Mouse (Mus musculus) heart, embryonic 11.5 days (tissue): ENCODE measurements at regions not wholly inside any gene's neighbourhood (a gene's known extent, or its start where the extent isn't known, plus 50 kb on each side); places are given as distances from the start of the nearest gene placed in this dataset.

Experiments
- ATAC-seq: fragments of 200-750 bp; cut with Nextera tagmentation; replicated peaks from 2 replicates; pipeline ENCODE4 v1.8.0; 2017; ENCODE audit warnings: moderate library complexity; ENCODE audit not compliant: insufficient number of reproducible peaks, low FRiP score, low TSS enrichment
- H3K27ac ChIP-seq: fragments of 300-500 bp; sonication (generic); 2 replicates; pipeline ENCODE4 v1.5.1; 2014; ENCODE audit warnings: mild to moderate bottlenecking, low read depth, low read length
- H3K27me3 ChIP-seq: fragments of 300-500 bp; sonication (generic); 2 replicates; pipeline ENCODE4 v1.6.1; 2014; ENCODE audit warnings: mild to moderate bottlenecking, low read length, mixed read lengths; ENCODE audit not compliant: control insufficient read depth, insufficient read depth
- H3K36me3 ChIP-seq: fragments of 300-500 bp; sonication (generic); 2 replicates; pipeline ENCODE4 v1.6.1; 2014; ENCODE audit warnings: mild to moderate bottlenecking, low read length, moderate library complexity, mixed read lengths; ENCODE audit not compliant: control insufficient read depth, insufficient read depth
- H3K4me1 ChIP-seq: fragments of 300-500 bp; sonication (generic); 2 replicates; pipeline ENCODE4 v1.6.1; 2014; ENCODE audit warnings: low read length; ENCODE audit not compliant: control insufficient read depth, insufficient read depth
- H3K4me2 ChIP-seq: fragments of 300-500 bp; sonication (generic); 2 replicates; pipeline ENCODE4 v1.6.1; 2014; ENCODE audit warnings: mild to moderate bottlenecking, moderate library complexity
- H3K4me3 ChIP-seq: fragments of 300-500 bp; sonication (generic); 2 replicates; pipeline ENCODE4 v1.5.1; 2014; ENCODE audit warnings: low read depth, low read length
- H3K9ac ChIP-seq: fragments of 300-500 bp; sonication (generic); 2 replicates; pipeline ENCODE4 v1.6.1; 2014; ENCODE audit warnings: mild to moderate bottlenecking, low read depth, low read length, moderate library complexity
- H3K9me3 ChIP-seq: fragments of 300-500 bp; sonication (generic); replicated peaks from 2 replicates; pipeline ENCODE4 v1.6.1; 2016; ENCODE audit warnings: low read length; ENCODE audit not compliant: control insufficient read depth
- WGBS: fragments of 180-500 bp; shearing (Covaris S2); extraction: QIAGEN DNeasy Blood & Tissue Kit; methylation state at CpG from one replicate; pipeline ENCODE4 v1.1.7; 2014; ENCODE audit not compliant: insufficient replicate concordance; 5-methylcytosine and 5-hydroxymethylcytosine counted together

GRCm38 (mm10) chr12:58653222-58653621, 358.6 kb downstream of the Sec23a start:
- no peaks in the 10 kb centered on the region for H3K4me1 ChIP-seq
- no peaks in the 10 kb centered on the region for H3K36me3 ChIP-seq
- WGBS, result 73% methylated on average over 6 of the region's 6 CpGs
- H3K27ac ChIP-seq, result no peak overlapping the region
- H3K4me3 ChIP-seq, result no peak overlapping the region
- no peaks in the 10 kb centered on the region for H3K27me3 ChIP-seq
- no peak overlapping the region for H3K4me2 ChIP-seq
- ATAC-seq, result no peak
- no peak overlapping the region for H3K9ac ChIP-seq
- no peaks in the 10 kb centered on the region for H3K9me3 ChIP-seq

DNA sequence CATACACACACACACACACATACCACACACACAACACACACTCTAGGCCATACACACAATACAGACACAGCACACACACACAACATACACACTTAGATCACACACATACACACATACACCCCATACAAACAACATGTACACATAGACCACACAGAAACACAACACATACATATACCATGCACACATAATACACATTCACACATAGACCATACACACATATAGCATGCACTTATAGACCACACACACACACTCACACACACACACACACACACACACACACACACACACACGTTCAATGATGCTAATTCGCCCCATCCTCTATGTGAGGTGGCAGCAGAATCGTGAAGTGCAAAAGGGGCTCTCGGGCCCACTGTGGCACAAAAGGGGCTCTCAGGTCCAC, 359.1 kb downstream of the Sec23a start:
- Histone ChIP-seq H3K27me3 (no peaks in the 10 kb centered on the region), H3K4me1 (no peaks in the 10 kb centered on the region), H3K4me3 (no peak overlapping the region), H3K27ac (no peak overlapping the region), H3K9ac (no peak overlapping the region), H3K4me2 (no peak overlapping the region), H3K36me3 (no peaks in the 10 kb centered on the region), H3K9me3 (no peaks in the 10 kb centered on the region)
- 82% methylated on average over 4 of the region's 4 CpGs for WGBS
- no peak for ATAC-seq

DNA sequence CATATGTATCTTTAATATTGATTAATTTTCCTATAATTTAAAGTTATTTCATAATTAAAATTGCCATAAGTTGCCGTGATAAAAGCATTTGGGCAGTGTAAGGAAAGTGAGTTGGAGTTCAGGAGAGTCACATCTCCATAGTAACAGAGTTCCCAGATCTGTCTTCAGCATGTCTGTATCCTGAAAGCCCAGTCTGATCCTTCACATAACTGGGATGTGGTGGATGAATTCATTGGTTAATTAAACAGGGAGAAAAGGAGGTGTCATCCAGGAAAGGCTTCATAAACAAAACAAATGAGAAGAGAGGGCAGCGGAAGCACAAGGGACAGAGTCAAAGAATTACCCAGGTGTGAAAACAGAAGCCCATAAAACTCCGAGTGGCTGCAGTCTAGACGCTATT, 363.5 kb downstream of the Sec23a start:
- Histone ChIP-seq H3K9me3 (no peaks in the 10 kb centered on the region), H3K4me2 (no peak overlapping the region), H3K4me1 (no peaks in the 10 kb centered on the region), H3K9ac (no peak overlapping the region), H3K27me3 (no peaks in the 10 kb centered on the region), H3K27ac (no peak overlapping the region), H3K4me3 (no peak overlapping the region), H3K36me3 (no peaks in the 10 kb centered on the region)
- ATAC-seq, result no peak
- 57% methylated on average over 4 of the region's 4 CpGs for WGBS

DNA sequence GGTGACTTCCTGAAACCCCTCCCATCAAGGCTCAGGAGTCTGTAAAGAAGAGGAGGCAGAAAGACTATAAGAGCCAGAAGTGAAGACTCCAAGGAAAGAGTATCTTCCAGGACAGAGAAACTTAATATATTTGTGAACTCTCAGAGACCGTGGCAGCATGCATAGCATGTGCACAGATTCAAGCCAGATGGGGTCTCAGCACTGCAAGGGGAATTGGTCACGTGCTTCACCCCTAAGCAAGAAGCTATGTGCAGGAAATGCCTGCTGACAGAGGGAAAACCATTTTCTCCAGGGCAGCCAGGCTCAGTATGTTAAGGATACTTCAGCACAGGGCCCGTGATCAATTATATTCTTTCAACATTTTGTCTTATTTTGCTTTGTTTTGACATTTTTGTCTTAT, 368.0 kb downstream of the Sec23a start:
- no peak overlapping the region for H3K4me2 ChIP-seq
- no peaks in the 10 kb centered on the region for H3K4me1 ChIP-seq
- no peak for ATAC-seq
- no peak overlapping the region for H3K27ac ChIP-seq
- 65% methylated on average over 3 of the region's 3 CpGs for WGBS
- H3K27me3 ChIP-seq, result no peaks in the 10 kb centered on the region
- H3K36me3 ChIP-seq, result no peaks in the 10 kb centered on the region
- no peak overlapping the region for H3K9ac ChIP-seq
- H3K4me3 ChIP-seq, result no peak overlapping the region
- no peaks in the 10 kb centered on the region for H3K9me3 ChIP-seq

DNA sequence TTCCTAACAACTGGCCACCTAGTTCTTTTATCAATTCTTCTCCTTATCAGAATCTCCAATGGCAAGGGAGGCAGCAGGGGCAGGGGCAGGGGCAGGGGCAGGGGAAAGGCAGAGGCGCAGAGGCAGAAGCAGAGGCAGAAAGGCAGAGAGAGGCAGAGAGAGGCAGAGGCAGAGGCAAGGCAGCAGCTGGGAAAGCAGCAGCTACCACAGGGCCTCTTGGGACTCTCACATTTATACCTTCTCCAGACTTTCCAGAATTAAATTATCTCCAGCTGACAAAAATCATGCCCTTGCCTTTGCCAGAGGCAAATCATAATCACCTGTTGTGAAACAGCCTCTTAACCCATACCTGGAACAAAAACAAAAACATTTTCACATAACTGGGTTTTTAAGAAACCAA, 370.4 kb upstream of the Clec14a start:
- WGBS, result 50% methylated on average over 1 of the region's 1 CpGs
- H3K36me3 ChIP-seq, result no peaks in the 10 kb centered on the region
- H3K9ac ChIP-seq, result no peak overlapping the region
- no peak overlapping the region for H3K27ac ChIP-seq
- H3K4me2 ChIP-seq, result no peak overlapping the region
- H3K4me1 ChIP-seq, result no peaks in the 10 kb centered on the region
- H3K9me3 ChIP-seq, result no peaks in the 10 kb centered on the region
- H3K27me3 ChIP-seq, result no peaks in the 10 kb centered on the region
- no peak overlapping the region for H3K4me3 ChIP-seq
- no peak for ATAC-seq

DNA sequence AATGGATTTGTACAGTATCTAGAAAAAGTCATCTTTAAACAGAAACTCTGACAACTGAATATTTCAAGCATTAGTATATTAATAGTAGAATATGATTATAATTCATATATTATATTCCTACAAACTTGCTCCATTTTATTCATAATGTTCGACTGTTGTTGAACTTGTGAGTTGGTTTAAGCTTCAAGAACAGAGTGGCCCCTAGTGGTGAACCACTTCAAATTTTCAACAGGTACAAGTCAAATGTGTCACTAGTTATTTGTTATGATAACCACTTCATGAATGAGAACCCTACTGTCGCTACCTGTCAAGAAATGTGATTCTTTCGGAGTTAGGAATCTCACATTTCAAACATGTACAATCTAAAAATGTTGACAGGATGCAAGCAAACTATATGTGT, 369.2 kb upstream of the Clec14a start:
- H3K27me3 ChIP-seq, result no peaks in the 10 kb centered on the region
- no peak overlapping the region for H3K27ac ChIP-seq
- no peak overlapping the region for H3K4me3 ChIP-seq
- no peak for ATAC-seq
- WGBS, result 51% methylated on average over 3 of the region's 3 CpGs
- H3K4me2 ChIP-seq, result no peak overlapping the region
- no peak overlapping the region for H3K9ac ChIP-seq
- H3K4me1 ChIP-seq, result no peaks in the 10 kb centered on the region
- H3K36me3 ChIP-seq, result no peaks in the 10 kb centered on the region
- no peaks in the 10 kb centered on the region for H3K9me3 ChIP-seq

DNA sequence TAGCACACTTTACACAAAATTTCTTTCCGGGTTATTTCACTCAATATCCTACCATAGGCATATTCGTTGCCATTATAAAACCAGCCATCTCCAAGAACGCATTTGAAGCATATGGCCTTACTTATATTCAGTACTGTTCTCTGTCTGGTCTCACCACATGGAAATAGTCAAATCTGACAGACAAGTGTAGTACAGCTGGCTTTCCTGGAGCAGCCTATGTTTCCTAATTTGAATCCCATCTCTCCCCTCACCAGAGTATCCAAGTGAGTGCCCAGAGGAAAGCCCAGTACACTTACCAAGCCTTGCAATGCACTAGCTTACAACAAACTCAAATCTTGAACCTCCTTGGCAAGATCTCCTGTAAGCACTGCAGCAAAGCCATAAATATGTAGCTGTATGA, 363.4 kb upstream of the Clec14a start:
- Histone ChIP-seq H3K36me3 (no peaks in the 10 kb centered on the region), H3K9ac (no peak overlapping the region), H3K4me2 (no peak overlapping the region), H3K27me3 (no peaks in the 10 kb centered on the region), H3K4me1 (no peaks in the 10 kb centered on the region), H3K4me3 (no peak overlapping the region), H3K27ac (no peak overlapping the region), H3K9me3 (no peaks in the 10 kb centered on the region)
- ATAC-seq, result no peak
- 83% methylated on average over 3 of the region's 3 CpGs for WGBS

DNA sequence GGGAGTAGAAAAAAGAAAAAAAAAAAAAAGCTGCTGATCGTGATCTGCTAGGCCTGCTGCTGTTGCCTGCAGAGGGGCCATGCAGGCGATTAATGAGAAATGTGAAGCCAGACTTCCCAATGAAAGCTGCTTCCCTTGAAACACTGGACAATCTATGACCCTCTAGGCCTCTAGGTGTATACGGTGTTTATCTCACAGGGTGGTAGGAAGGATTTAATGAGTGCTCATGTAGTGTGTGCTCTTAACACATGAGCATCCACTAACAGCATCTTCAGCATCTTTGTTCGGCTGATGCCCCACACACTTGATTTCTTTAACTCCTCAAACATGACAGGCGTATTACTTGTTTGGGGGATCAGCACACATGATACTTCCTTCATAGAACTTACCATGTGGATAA, 359.7 kb upstream of the Clec14a start:
- H3K4me3 ChIP-seq, result no peak overlapping the region
- H3K27me3 ChIP-seq, result no peaks in the 10 kb centered on the region
- no peak overlapping the region for H3K9ac ChIP-seq
- no peaks in the 10 kb centered on the region for H3K36me3 ChIP-seq
- no peak overlapping the region for H3K27ac ChIP-seq
- 73% methylated on average over 5 of the region's 5 CpGs for WGBS
- no peaks in the 10 kb centered on the region for H3K9me3 ChIP-seq
- no peak overlapping the region for H3K4me2 ChIP-seq
- no peak for ATAC-seq
- H3K4me1 ChIP-seq, result no peaks in the 10 kb centered on the region

DNA sequence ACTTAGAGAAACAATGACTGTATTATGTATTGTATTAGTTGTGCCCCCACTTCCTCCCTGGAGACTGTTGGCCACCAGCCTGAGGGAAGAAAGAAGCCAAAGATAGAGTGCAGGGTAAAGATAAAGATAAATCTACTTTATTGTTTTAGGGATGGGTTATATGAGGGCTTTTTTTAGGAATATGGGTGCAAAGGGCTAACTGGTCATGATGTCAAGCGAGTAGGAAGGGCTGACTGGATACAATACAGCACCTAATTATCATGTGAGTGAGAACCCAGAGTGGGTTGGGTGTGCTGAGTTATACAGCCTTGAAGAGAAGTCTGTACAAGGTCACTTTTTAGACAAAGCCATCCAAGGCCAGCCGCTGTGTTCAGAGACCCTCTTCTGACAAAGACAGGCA, 356.1 kb upstream of the Clec14a start:
- no peak overlapping the region for H3K4me2 ChIP-seq
- no peak overlapping the region for H3K27ac ChIP-seq
- H3K27me3 ChIP-seq, result no peaks in the 10 kb centered on the region
- no peaks in the 10 kb centered on the region for H3K4me1 ChIP-seq
- H3K9ac ChIP-seq, result no peak overlapping the region
- no peak overlapping the region for H3K4me3 ChIP-seq
- no peak for ATAC-seq
- 77% methylated on average over 2 of the region's 2 CpGs for WGBS
- no peaks in the 10 kb centered on the region for H3K9me3 ChIP-seq
- no peaks in the 10 kb centered on the region for H3K36me3 ChIP-seq
